Mouse (Mus musculus) fibroblast of lung, adult 2 months (primary cell): ENCODE data around the gene 4930518I15Rik.
A peak's percentile ranks its signal among the peaks of the same experiment; 100 is the strongest.
"Not testable (repeated sequence)": the region's sequence is repeated elsewhere in the genome, so short reads cannot be mapped to it uniquely, and the experiment has no call there.

Experiments
- DNase-seq: peaks from one replicate; pipeline ENCODE4 v3.0.0-alpha.2; 2011; ENCODE audit warnings: low read depth

The 4930518I15Rik gene

DNA sequence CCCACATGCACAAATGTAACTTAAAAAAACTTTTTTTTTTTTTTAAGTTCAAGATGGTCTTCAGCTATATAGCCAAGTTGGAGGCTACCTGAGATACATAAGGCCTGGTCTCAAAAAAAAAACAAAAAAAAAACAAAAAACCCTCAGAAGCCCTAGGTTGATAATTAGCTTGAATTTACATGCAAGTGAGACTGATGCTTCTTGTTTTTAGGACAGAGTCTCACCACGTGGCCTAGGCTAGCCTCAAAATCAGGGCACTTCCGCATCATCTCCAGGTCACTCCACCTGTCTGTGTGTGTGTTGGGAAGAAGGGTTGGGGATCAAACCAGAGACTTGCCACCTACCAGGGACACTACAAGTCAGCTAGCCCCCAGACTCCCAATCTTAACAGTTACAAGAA, at the start of gene 4930518I15Rik:
4930518I15Rik (minus strand) TSS at position 112 of the 400 bp plus-strand sequence.
- no peak for DNase-seq

DNA sequence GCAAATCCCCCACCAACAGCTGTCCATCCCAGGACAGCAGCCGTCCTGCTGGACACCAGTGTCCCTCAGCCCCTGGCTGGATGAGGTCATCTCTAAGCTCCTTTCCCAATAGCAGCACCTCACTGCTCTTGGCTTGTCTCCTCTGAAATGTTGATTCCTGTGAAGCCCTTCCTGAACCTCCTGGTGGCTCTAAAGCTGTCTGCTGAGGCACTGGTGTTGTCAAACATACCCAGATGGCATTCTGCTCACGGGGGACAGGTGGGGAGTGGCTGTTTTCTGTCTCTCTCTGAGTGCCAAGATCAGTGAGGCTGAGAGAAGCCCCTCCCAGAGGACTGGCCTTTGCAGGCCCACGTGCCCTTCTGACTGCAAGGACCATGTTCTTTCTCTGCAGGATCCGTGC, 48.2 kb upstream of the 4930518I15Rik start:
- not testable (repeated sequence) for DNase-seq

DNA sequence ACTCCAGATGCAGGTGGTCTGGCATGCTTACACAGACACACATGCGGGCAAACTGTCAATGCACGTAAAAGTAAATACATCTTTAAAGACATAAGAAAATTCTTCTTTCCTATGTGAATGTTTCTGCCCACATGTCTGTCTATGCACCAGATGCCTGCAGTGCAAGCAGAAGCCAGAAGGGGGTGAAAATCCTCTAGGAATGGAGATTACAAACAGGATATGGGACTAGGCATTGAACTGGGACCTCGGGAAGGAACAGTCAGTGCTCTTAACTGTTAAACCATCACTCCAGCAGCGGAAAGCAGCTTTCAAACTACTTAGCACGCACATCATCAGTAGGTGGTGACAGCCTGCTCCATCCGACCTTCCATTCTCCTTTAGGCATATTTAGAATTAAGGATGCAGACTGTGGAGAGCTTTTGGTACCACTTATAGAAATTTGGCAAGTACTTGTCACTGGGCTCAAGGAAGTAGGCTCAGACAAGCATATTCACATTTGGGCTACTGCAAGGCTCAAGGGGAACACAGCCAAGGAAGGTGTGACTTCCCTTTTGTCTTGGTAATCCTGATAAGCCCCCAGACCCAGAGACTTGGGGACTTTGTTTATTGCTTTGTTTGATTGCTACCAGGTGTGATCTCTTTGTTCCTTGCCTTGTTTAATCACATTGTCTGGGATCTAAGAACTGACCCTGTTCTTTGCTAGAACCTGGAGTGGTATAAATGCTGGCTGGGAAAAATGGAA, 47.4 kb upstream of the 4930518I15Rik start:
- peak; percentile 43 for DNase-seq

DNA sequence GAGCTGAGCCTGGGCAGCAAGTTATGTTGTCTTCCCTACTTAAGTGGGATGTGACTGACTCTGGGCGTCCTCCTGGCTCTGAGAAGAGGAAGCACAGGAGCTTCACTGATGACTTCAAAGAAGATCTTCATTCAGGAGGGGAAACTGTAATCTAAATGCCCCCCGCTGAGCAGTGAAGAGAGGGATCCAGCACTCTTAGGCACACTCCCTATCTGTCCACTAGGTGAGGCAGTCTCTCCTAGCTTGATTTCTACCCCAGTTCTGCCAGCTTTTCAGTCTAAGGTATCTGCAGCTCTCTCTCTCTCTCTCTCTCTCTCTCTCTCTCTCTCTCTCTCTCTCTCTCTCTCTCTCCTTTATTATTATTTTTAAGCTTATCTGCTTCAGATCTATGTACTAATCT, 45.6 kb upstream of the 4930518I15Rik start:
- no peak for DNase-seq

DNA sequence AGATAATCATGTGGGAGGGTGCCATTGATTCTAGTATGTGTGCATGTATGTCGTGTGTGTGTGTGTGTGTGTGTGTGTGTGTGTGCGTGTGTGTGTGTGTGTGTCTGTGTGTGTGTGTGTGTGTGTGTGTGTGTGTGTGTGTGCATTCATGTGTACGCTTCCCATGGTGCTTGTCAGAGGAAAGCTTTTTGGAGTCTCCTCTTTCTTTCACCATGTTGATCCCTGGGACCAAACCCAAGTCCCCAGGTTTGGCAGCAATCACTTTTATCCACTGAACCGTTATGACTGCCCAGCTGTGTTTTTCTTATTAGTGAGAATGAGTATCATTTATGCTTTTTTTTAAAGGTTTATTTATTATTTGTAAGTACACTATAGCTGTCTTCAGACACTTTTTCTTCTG, 44.7 kb upstream of the 4930518I15Rik start:
- not testable (repeated sequence) for DNase-seq

DNA sequence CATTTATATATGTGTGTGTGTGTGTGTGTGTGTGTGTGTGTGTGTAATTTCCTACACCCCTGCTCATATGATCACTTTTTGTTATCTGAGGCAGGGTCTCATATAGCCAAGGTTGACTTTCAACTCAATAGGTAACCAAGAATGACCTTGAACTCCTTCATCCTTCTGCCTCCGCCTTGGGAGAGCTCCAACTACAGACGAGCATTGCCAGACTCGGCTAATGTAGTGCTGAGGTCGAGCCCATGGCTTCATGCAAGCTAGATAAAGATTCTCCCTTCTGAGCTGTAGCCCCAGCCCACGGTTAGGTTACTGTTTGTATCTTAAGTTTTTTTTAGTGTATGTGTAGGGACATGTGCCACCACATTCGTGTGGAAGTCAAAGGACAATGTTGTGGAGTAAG, 44.1 kb upstream of the 4930518I15Rik start:
- DNase-seq = no peak

DNA sequence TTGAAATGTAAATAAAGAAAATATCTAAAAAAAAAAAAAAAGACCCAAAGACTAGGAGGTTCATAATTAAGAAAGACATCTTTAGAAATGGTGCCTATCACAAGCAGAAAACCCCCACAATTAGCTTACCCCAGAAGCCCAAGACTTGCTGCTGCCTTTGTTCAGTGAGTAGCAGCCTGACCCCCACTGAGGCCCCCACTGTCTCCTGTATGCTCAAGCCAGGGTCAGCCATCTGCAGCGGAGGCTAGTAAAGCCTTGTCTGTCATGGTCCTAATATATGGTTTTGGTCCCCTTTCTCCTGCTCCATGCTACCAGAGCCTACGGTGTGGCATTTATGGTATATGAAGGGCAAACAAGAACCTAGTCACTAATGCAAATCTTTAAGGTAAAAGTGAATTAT, 43.6 kb upstream of the 4930518I15Rik start:
- no peak for DNase-seq

DNA sequence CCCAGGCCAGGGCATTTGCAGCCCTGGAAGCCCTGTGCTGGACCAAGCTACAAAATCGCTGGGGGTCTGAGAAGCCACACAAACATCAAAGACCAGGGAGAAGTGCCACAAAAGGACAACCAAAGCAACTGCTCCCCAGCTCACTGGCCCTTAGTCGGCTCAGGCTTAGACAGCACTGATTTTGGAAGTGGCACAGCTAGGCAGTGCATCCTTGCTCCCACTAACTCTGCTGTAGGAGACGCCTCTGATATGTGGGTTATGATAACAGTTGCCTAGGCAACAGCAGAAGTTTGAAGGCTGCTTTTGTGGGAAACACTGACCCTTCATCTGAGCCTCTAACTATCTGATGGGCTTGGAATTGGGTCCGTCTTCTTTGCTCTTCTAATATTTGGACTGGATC, 41.4 kb upstream of the 4930518I15Rik start:
- DNase-seq = no peak

DNA sequence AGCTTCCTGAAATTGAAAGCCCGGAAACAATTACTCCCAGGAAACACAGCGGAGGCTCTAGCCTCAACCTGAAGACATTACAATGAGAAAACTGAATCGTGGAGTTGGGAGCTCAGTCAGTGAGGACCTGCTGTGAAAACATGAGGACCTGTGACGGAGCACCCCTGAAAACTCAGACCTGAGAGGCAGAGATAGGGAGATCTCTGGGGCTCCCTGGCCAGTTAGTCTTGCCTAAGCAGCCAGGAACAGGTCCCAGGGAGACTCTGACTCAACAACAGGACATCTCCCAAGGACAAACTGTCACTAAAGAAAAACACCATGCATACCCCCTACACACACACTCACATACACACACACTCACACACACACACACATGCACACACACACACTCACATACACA, 40.6 kb upstream of the 4930518I15Rik start:
- DNase-seq = no peak

DNA sequence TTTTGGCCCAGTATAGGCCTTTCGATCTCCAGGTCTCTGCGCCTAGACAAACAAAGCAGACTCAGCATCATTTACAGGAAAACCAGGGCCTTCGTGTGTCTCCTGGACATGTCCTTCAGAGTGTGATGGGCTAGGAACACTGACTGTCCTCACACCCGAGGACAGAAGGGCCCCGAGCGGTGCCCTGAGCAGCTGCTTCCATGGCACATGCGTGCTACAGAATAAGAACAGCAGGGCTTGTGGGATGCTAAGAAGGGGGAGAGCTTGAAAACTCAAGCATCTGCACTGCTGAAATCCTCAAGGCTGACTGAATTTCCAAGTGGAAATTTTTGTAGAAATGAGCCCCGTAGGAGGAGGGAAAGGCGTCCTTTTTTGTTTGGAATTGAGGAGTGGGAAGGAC, 39.3 kb upstream of the 4930518I15Rik start:
- no peak for DNase-seq

DNA sequence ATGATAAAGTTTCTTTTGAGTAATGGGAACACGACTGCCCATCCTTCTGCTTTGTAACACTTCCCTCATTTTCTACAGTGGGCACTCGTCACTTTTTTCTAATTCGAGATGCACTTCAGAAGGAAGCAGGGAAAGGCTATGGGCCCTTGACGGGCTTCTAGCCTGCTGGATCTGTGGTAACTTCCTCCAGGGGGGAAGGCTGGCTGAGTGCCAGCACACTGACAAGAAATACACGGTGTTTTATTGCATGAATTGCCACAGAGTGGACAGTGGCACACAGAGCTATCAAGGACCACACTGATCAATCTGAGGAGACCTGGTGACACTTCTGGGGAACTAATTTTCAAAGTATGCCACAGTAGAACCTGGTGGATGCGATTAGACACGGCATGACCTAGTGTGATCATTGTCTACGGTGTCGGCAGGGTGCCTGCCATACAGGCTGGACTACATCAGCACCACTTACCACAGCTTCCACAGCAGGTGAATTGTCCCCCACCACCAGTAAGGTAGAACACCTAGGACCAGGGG, 38.7 kb upstream of the 4930518I15Rik start:
- DNase-seq = no peak

DNA sequence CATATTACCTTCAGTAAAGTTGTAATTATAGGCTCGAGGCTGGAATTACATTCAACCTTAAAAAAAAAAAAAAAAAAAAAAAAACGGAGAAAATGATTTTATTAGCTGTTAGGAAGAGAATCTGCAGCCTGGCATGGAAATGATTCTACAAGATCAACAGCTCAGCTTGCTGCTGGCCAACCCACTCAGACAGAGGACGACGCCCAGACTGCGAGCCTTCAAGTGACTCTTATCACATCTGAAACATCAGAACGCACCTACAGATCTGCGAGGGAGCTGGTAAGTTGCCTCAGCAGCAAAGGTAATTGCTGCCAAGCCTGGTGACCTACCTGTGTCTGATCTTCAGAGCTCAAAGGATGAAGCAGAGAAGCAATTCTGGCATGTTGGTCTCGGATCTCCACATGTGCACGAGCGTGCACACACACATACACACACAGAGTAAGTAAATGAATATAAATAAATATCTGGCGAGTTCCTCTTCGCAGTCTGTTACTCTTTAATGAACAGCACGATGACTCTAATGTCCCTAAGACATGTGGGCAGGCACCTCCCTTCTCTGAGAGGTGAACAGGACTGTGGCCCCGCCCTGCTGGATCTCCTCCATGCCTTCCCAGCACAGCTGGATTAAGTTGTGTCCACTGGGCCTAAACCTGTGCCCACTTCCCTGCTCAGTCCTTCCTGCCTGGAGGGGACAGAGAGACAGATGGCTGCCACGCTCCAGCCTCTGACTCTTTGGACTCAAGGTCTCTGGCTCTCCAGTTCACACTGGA, 36.9 kb upstream of the 4930518I15Rik start:
- DNase-seq = no peak

DNA sequence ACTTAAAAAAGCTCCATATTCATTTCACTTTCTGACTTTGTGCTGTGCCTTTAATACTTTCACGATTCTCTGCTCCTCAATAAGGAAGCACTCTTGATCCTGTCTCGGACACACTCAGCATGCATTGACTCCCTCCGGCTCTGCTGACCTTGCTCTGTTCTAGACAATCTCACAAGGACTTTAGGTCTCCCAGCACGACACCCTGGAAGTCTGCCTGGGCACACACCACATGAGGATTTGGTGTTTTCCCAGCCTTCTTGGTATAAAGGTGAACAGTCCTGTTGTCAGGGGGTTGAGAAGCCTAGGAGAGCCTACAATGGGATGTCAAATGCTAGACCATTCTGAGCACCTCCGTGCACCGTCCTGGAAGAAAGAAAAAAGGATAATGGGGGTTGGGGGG, 35.1 kb upstream of the 4930518I15Rik start:
- DNase-seq = no peak

DNA sequence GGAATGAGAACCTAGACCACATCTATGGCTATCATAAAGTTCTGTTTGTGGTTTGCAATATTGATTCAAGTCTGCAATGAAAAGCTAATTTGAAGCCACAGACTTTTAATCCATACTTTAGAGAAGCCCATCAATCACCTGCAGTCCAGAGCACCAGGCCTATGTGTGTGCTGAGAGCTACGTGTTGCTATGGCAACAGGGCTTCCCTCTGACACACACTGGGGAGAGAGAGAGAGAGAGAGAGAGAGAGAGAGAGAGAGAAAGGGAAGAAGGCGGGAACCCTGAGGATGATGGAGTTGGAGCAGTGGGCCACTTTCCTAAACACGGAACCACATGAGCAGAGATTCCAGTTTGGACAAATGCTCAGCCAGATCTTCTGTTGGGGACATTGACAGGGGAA, 34.5 kb upstream of the 4930518I15Rik start:
- DNase-seq = no peak

DNA sequence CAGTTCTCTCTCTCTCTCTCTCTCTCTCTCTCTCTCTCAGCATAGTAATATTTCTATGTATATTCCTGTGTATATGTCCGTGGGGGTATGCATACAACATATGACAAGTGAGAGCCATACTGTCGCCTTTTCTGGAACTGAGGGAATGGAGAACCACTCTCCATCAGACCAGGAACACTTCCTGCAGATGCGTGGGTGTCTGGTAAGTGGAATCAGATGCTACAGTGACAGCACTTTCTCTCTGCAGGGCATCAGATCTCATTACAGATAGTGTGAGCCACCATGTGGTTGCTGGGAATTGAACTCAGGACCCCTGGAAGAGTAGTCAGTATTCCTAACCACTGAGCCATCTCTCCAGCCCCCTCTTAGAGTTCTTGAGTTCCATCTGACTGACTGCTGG, 30.7 kb upstream of the 4930518I15Rik start:
- no peak for DNase-seq

DNA sequence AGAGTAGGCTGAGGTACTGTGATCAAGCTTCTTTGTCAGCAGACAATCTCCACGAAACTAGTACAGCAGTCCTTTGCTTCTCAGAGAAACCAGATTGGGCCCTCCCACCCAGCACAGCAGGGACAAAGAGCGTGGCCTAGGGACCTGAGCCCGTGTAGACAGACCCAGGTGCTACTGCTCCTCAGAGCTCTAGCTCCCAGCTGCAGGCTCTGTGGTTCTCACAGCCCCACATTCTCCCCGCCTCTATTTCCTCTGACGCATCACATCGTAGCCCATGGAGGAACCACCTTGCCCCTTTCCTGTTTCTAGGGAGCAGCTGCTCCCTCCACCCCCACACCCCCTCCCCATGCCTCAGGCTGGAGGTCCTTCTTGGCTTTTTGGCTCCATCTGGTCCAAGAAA, 29.3 kb upstream of the 4930518I15Rik start, which contains the start of gene Sla2:
Sla2 (minus strand) TSS at position 176 of the 400 bp plus-strand sequence.
- no peak for DNase-seq

DNA sequence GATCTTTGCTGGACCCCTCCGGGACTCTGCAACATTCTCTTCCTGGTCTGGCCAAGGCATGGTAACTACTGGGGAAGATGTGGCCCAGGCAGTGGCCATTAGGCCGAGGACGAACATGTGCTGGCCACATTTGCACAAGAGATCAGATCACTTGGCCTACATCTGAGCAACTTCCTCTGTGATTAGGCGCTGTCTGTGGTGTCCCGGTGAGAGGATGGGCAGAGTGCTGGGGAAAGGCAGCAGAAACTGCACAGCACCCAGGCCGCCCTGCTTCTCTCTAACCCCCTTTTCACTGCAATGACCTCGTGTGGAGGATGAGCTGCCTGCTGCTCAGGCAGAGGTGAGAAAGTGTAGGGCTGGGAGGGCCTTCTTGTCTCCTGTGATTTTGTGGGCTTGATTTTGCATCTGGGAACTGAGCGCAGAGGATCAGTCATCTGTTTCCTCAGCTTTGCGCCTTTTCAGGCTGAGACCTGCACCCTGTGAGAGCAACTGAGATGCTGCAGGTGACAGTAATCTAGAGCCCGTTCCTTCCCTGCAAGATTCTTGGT, 28.4 kb upstream of the 4930518I15Rik start:
- DNase-seq = no peak

DNA sequence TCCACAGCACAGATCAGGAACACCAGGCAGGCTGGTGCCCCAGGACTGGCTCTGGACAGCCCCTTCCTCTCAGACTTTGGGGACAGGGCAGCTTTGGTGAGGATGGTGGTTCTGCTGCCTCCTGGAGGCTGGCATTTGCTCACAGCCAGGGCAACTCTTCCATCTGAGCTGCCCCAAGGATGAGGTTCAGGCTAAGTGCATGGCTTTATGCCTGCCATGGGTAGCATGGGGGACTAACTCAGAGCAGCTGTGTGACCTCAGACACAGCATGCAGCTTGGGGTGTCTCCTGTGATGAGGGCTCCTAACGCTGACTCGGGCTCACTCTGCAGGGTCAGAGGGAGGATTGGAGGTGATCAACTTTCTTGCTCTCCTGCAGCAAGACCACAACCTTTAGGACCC, 27.9 kb upstream of the 4930518I15Rik start:
- DNase-seq = not testable (repeated sequence)

DNA sequence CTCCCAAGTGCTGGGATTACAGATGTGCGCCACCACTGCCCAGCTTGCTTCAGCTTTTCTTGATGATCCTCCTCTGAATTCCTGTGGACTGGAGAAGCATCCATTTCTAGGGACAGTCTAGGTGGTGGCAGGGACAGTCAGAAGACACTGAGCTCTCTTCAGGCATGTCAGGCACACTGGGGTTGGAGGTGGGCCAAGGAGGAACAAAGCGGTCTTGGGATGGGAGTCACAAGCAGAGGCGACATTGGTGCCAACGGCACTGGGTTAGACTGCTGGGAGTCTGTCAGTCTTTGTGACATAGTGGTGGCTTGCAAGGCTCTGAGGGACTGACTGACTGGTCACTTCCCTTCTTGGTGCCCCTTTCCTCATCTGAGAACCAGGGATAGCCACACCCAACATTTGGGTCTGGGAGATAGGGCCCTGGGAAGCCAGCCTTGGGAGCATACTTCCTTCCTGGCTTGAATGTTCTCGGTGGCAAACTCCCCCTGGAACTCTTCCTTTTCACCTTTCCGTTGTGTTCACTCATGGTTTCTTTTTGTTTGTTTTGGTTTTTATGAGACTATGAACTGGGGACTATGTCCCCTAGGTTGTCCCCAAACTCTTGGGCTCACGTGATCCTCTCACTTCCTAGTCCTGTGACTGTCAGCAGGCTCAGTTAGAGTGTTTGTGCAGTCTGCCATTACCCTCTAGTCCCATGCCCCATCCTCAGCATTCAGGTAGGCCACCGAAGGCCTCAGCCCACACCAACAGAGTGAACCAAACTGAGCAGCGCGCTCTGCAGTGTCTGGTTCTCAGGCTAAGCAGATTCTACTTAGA, 26.9 kb upstream of the 4930518I15Rik start:
- DNase-seq = no peak

DNA sequence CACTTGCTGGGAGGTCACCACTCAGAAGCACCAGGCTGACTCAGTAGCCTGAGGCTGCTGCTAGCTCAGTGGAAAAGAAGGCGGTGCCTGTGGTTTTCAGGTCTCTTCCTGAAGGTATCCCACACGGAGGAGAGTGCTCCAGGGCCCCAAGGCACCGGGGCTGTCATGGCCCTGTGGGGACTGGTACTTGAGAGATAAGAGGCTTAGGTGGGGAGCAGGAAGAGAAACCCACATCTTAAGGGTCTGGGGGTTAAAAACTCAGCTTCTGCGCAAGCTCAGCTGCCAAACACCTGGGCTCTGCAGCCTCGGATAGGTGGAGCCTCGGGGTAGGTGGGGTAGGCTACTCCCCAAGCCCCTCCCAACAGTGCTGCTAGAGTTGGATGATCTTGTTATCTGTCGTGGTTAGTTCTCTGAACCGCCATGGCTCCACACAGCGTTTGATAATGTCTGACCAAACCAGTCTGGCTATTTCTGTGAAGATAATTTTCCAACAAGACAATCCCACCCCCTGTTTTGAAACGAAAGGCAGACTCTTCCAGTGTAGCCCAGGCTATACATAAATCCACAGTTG, 24.8 kb upstream of the 4930518I15Rik start:
- no peak for DNase-seq

DNA sequence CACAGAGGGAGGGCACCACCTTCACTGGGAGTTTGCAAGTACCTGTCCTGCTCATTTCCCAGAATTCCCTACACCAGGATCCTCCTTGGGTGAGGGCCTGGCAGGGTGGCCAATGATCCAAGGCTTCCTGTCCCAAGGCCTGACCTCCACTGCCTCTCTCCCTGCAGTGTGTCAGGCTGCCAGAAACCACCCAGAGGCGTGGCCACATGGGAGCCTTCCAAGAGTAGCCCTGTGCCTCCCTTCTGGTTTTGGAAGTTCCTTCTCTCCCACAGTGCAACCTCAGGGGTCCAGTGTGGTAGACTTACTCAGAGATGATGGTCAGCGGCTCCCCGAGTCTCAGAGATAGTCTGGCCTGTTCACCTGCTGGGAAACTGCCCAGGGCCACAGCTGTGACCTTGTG, 21.8 kb upstream of the 4930518I15Rik start:
- no peak for DNase-seq

DNA sequence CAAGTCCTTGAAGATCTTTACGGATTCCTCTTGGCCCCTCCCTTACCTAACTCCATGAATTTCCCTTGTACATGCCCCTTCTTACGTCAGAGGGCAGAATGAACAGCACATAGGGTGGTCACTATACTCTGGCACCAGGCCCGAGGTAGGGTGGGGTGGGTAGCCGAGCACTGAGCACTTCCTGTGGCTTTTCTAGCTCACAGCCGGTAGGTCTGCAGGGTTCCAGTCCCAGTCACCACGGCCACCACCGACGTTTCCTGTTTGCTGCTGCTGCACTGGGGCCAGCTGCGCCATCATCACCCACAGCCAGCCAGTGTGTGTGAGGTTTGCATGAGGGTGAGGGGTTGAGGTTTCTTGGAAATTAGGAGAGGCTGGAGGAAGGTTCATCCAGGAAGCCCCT, 20.0 kb upstream of the 4930518I15Rik start:
- no peak for DNase-seq
